Mouse (Mus musculus) duodenum, adult 2 months (tissue): Measurements from ENCODE around the gene Zfp869. TPM values are rescaled to one million over a fixed set of nuclear protein-coding genes. Genes with fewer than 3 reads are reported as not detected.

Experiments used
- polyA plus RNA-seq: library from polyadenylated mRNA; depleted of rRNA; stranded (reverse); fragments of >200 nt; gene quantifications from 2 replicates; pipeline ENCODE4 v1.2.3, GENCODE M21; 2012; ENCODE audit warnings: low replicate concordance; rRNA removed

The Zfp869 gene
- polyA plus RNA-seq: 0.20 and 0.25 TPM in 2 replicates

DNA sequence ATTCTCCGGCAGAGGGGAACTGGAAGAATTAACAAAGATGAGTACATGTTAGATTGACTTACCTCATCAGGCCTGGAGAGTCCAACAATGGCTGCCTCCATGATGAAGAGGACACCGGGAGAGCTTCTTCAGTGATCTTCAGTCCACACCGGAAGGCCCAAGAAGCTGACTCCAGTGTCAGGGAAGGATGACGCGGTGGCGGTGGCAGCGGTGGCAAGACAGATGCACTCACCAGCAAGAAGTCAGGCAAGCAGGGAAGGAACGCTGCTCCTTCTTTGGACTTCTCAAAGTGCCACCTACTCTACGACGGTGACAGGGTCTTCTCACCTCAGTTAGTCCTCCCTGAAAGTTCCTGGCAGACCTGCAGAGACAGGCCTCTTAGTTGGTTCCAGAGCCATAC, at the start of gene Zfp869:
Zfp869 (minus strand) TSS at position 101 of the 400 bp plus-strand sequence.

GRCm38 (mm10) chr8:69749544-69750454, 39.3 kb upstream of the Zfp869 start, which contains the start of gene Zfp963:
TSS of gene Zfp963 (minus strand) at chr8:69749970.

Other genes with a start within 250 kb of the Zfp869 start
- gene Gm7697, start 187.7 kb downstream of the Zfp869 start, polyA plus RNA-seq: not detected in 2 replicates
- 1.3 and 2.1 TPM in 2 replicates for gene Zfp868, start 85.2 kb downstream of the Zfp869 start, polyA plus RNA-seq
- gene Zfp964, start 56.2 kb downstream of the Zfp869 start, polyA plus RNA-seq: 0.11 and 0.20 TPM in 2 replicates
- gene Zfp963, start 39.2 kb upstream of the Zfp869 start, polyA plus RNA-seq: 0.54 and 0.87 TPM in 2 replicates
- 0.65 TPM in 1 of 2 replicates, not detected in the other for gene Gm20422, start 64.2 kb upstream of the Zfp869 start, polyA plus RNA-seq
- gene Atp13a1, start 80.4 kb upstream of the Zfp869 start, polyA plus RNA-seq: 95.3 and 108 TPM in 2 replicates
- 1.9 and 2.0 TPM in 2 replicates for gene Zfp866, start 80.5 kb upstream of the Zfp869 start, polyA plus RNA-seq
- 61.4 and 67.2 TPM in 2 replicates for gene Gmip, start 98.0 kb upstream of the Zfp869 start, polyA plus RNA-seq
- gene Lpar2, start 111.7 kb upstream of the Zfp869 start, polyA plus RNA-seq: 2.3 and 2.5 TPM in 2 replicates
- gene Pbx4, start 121.8 kb upstream of the Zfp869 start, polyA plus RNA-seq: 8.2 and 13.8 TPM in 2 replicates
- 0.12 and 0.19 TPM in 2 replicates for gene Cilp2, start 177.0 kb upstream of the Zfp869 start, polyA plus RNA-seq
- gene Tssk6, start 191.5 kb upstream of the Zfp869 start, polyA plus RNA-seq: 0.84 and 2.0 TPM in 2 replicates
- 102 and 147 TPM in 2 replicates for gene Ndufa13, start 191.8 kb upstream of the Zfp869 start, polyA plus RNA-seq
- 1.9 and 2.1 TPM in 2 replicates for gene Yjefn3, start 192.0 kb upstream of the Zfp869 start, polyA plus RNA-seq